Mouse (Mus musculus) E14TG2a.4 (cell line): ENCODE results near the gene Samd10.

ENCODE experiments used
- CTCF ChIP-seq: conservative IDR thresholded peaks from 2 replicates; pipeline ENCODE4 v1.5.1; 2014; ENCODE audit warnings: low read length
- NANOG ChIP-seq: IDR thresholded peaks from 2 replicates; pipeline ENCODE4 v1.6.1; 2014; ENCODE audit warnings: borderline replicate concordance, low read length, mixed read lengths
- POU5F1 ChIP-seq: IDR thresholded peaks from 2 replicates; pipeline ENCODE4 v1.6.1; 2014; ENCODE audit warnings: low read length, borderline replicate concordance

- TF ChIP-seq CTCF = no peak
- TF ChIP-seq NANOG = no peak
- TF ChIP-seq POU5F1 = no peak
Measured at GRCm38 (mm10) chr2:181579681-181580080, 19.3 kb downstream of the Samd10 start.
